Mouse (Mus musculus): ENCODE data around the gene Htr3a. TPM values are rescaled to one million over a fixed set of nuclear protein-coding genes. Genes with fewer than 3 reads are reported as not detected.

Gene Htr3a
- total and polyA plus RNA-seq, 3 experiments, result not detected

- Histone ChIP-seq H3K27ac (ENCODE audit: control insufficient read depth, low read depth, low read length) (no peak overlapping the region), H3K36me3 (ENCODE audit: control insufficient read depth in 1 of 2, insufficient read depth in 2 of 2, low read length in 2 of 2) (no peaks in the 10 kb centered on the region), H3K27me3 (ENCODE audit: control insufficient read depth in 1 of 2, insufficient read depth in 2 of 2, low read length in 2 of 2) (no peaks in the 10 kb centered on the region), H3K79me2 (ENCODE audit: control insufficient read depth, insufficient read depth, low read length, poor library complexity) (no peaks in the 10 kb centered on the region), H3K4me3 (ENCODE audit: control insufficient read depth in 1 of 2, insufficient read depth in 1 of 2, low read depth in 2 of 2, low read length in 2 of 2) (no peak overlapping the region), H3K9ac (ENCODE audit: control insufficient read depth, low read depth, low read length, poor library complexity, severe bottlenecking) (no peak overlapping the region), H3K4me1 (ENCODE audit: control insufficient read depth in 1 of 2, insufficient read depth in 2 of 2, low read length in 2 of 2) (no peaks in the 10 kb centered on the region), H3K9me3 (replicated peaks; ENCODE audit: insufficient read depth, low read length) (no peaks in the 10 kb centered on the region)
- no peak for DNase-seq (ENCODE audit: low read depth, low spot score)
- no peak for TF ChIP-seq MXI1 (IDR thresholded peaks at IDR 0.05; ENCODE audit: low read depth, low read length)
- no peak for TF ChIP-seq ZNF384 (IDR thresholded peaks at IDR 0.05; ENCODE audit: low read depth, low read length)
- no peak for TF ChIP-seq GATA1 (IDR thresholded peaks at IDR 0.05; ENCODE audit: low read depth, low read length)
- TF ChIP-seq JUND (IDR thresholded peaks at IDR 0.05; ENCODE audit: low read depth, low read length), result no peak
- no peak for TF ChIP-seq GABPA (IDR thresholded peaks at IDR 0.05; ENCODE audit: low read depth, low read length)
- no peak for TF ChIP-seq HCFC1 (IDR thresholded peaks at IDR 0.05; ENCODE audit: low read depth, low read length)
- no peak for TF ChIP-seq CHD2 (IDR thresholded peaks at IDR 0.05; ENCODE audit: low read length)
- no peak for TF ChIP-seq USF2 (IDR thresholded peaks at IDR 0.05; ENCODE audit: borderline replicate concordance in 1 of 2, insufficient read depth in 1 of 2, low read depth in 1 of 2, low read length in 2 of 2)
- TF ChIP-seq KAT2A (conservative IDR thresholded peaks at IDR 0.05; ENCODE audit: low read depth, low read length), result no peak
- TF ChIP-seq CTCF (IDR thresholded peaks at IDR 0.05 in 2 of 3, conservative IDR thresholded peaks at IDR 0.05 in 1 of 3; ENCODE audit: control insufficient read depth in 1 of 3, insufficient read depth in 1 of 3, low read depth in 2 of 3, low read length in 3 of 3, poor library complexity in 1 of 3, severe bottlenecking in 1 of 3), result no peak
- no peak for TF ChIP-seq RAD21 (IDR thresholded peaks at IDR 0.05; ENCODE audit: low read depth, low read length)
- no peak for TF ChIP-seq RCOR1 (IDR thresholded peaks at IDR 0.05; ENCODE audit: low read depth, low read length)
- TF ChIP-seq USF1 (IDR thresholded peaks at IDR 0.05; ENCODE audit: low read depth, low read length), result no peak
- TF ChIP-seq EP300 (IDR thresholded peaks at IDR 0.05; ENCODE audit: low read depth in 1 of 2, low read length in 2 of 2), result no peak
- no peak for TF ChIP-seq MYB (IDR thresholded peaks at IDR 0.05; ENCODE audit: low read depth, low read length)
- TF ChIP-seq MEF2A (IDR thresholded peaks at IDR 0.05; ENCODE audit: extremely low read depth, insufficient replicate concordance, low read depth, low read length, poor library complexity, severe bottlenecking), result no peak
- no peak for TF ChIP-seq TBP (IDR thresholded peaks at IDR 0.05; ENCODE audit: low read depth, low read length)
- no peak for TF ChIP-seq ETS1 (IDR thresholded peaks at IDR 0.05; ENCODE audit: low read depth, low read length)
- TF ChIP-seq MAX (IDR thresholded peaks at IDR 0.05; ENCODE audit: low read length), result no peak
- no peak for TF ChIP-seq MAZ (IDR thresholded peaks at IDR 0.05; ENCODE audit: low read depth, low read length)
Measured at GRCm38 (mm10) chr9:48903766-48904165, 7.1 kb downstream of the Htr3a start.

- no peak overlapping the region for H3K27ac ChIP-seq (ENCODE audit: control insufficient read depth, low read depth, low read length)
- TF ChIP-seq USF2 (IDR thresholded peaks at IDR 0.05; ENCODE audit: borderline replicate concordance in 1 of 2, insufficient read depth in 1 of 2, low read depth in 1 of 2, low read length in 2 of 2) (no peak), USF1 (IDR thresholded peaks at IDR 0.05; ENCODE audit: low read depth, low read length) (no peak), POLR2AphosphoS2 (IDR thresholded peaks at IDR 0.05; ENCODE audit: low read length) (no peak), RCOR1 (IDR thresholded peaks at IDR 0.05; ENCODE audit: low read depth, low read length) (no peak), MEF2A (IDR thresholded peaks at IDR 0.05; ENCODE audit: extremely low read depth, insufficient replicate concordance, low read depth, low read length, poor library complexity, severe bottlenecking) (no peak), ZMIZ1 (IDR thresholded peaks at IDR 0.05; ENCODE audit: low read depth, low read length) (no peak), TAL1 (IDR thresholded peaks at IDR 0.05; ENCODE audit: low read length) (no peak), ETS1 (IDR thresholded peaks at IDR 0.05; ENCODE audit: low read depth, low read length) (no peak), ZKSCAN1 (IDR thresholded peaks at IDR 0.05; ENCODE audit: low read depth, low read length) (no peak), MYC (IDR thresholded peaks at IDR 0.05; ENCODE audit: low read depth, low read length) (no peak), MYB (IDR thresholded peaks at IDR 0.05; ENCODE audit: low read depth, low read length) (no peak), POLR2AphosphoS5 (IDR thresholded peaks at IDR 0.05; ENCODE audit: borderline replicate concordance, low read depth, low read length) (no peak), UBTF (IDR thresholded peaks at IDR 0.05; ENCODE audit: borderline replicate concordance, insufficient read depth, low read depth, low read length) (no peak)
- H3K4me3 ChIP-seq (ENCODE audit: control insufficient read depth in 1 of 2, insufficient read depth in 1 of 2, low read depth in 2 of 2, low read length in 2 of 2), result no peak overlapping the region
- DNase-seq (ENCODE audit: low read depth, low spot score), result peak; percentile 58
- no peaks in the 10 kb centered on the region for H3K79me2 ChIP-seq (ENCODE audit: control insufficient read depth, insufficient read depth, low read length, poor library complexity)
- H3K4me1 ChIP-seq (ENCODE audit: control insufficient read depth in 1 of 2, insufficient read depth in 2 of 2, low read length in 2 of 2), result no peaks in the 10 kb centered on the region
- no peaks in the 10 kb centered on the region for H3K27me3 ChIP-seq (ENCODE audit: control insufficient read depth in 1 of 2, insufficient read depth in 2 of 2, low read length in 2 of 2)
- no peaks in the 10 kb centered on the region for H3K36me3 ChIP-seq (ENCODE audit: control insufficient read depth in 1 of 2, insufficient read depth in 2 of 2, low read length in 2 of 2)
- H3K9me3 ChIP-seq (replicated peaks; ENCODE audit: insufficient read depth, low read length), result no peaks in the 10 kb centered on the region
- H3K9ac ChIP-seq (ENCODE audit: control insufficient read depth, low read depth, low read length, poor library complexity, severe bottlenecking), result no peak overlapping the region
Measured at GRCm38 (mm10) chr9:48898551-48898950, 12.3 kb downstream of the Htr3a start.
